In genomic region chr4:149166215-149166946, GRCm38 (mm10) we compare ENCODE assay signal across 8 mouse cellular contexts. TPM values are rescaled to one million over a fixed set of nuclear protein-coding genes. Genes with fewer than 3 reads are reported as not detected.
DNase-seq lines count a peak whose midpoint lies in the region; ATAC-seq and TF ChIP-seq lines count a peak whose summit lies in the region.

Gene Pgd (minus strand): TSS chr4:149166771.

- peaks cover 38% of the 10 kb centered on the region for H3K36me3 ChIP-seq in heart, embryonic 10.5 days
- H3K36me3 ChIP-seq in kidney, embryonic 15.5 days = peaks cover 35% of the 10 kb centered on the region

- H3K4me3 ChIP-seq in bone marrow macrophage, adult 2 months (ENCODE audit: insufficient read depth, low read length) = peak within 1 kb of the TSS; percentile 96
- H3K4me3 ChIP-seq in embryonic fibroblast, embryonic 13.5 days (ENCODE audit: insufficient read depth, low read length) = peak within 1 kb of the TSS; percentile 98
- H3K4me3 ChIP-seq in heart, embryonic 10.5 days = peak within 1 kb of the TSS; percentile 98
- peak within 1 kb of the TSS; percentile 59 for H3K4me3 ChIP-seq in kidney, embryonic 15.5 days (replicated peaks)

- H3K27me3 ChIP-seq in heart, embryonic 10.5 days (ENCODE audit: insufficient read depth, poor library complexity, severe bottlenecking) = no peaks in the 10 kb centered on the region
- no peaks in the 10 kb centered on the region for H3K27me3 ChIP-seq in kidney, embryonic 15.5 days

- peaks cover 48% of the 10 kb centered on the region for H3K4me1 ChIP-seq in bone marrow macrophage, adult 2 months (ENCODE audit: control insufficient read depth, insufficient read depth, low read length)
- no peaks in the 10 kb centered on the region; the same call in 1 of the 2 replicates for H3K4me1 ChIP-seq in embryonic fibroblast, embryonic 13.5 days (ENCODE audit: control insufficient read depth, insufficient read depth, low read length)
- peaks cover 21% of the 10 kb centered on the region for H3K4me1 ChIP-seq in heart, embryonic 10.5 days
- H3K4me1 ChIP-seq in kidney, embryonic 15.5 days = peaks cover 15% of the 10 kb centered on the region

- peak within 1 kb of the TSS; percentile 96 for H3K4me2 ChIP-seq in kidney, embryonic 15.5 days

- DNase-seq in A20 (ENCODE audit: low read depth, low spot score) (peak; percentile 98), liver (peak; percentile 97)
- DNase-seq in heart, embryonic 10.5 days (ENCODE audit: low spot score) = peak; percentile 99
- peak; percentile 96 to 97 for DNase-seq in spleen, postnatal 4 days (ENCODE audit: low spot score in 2 of 2)

- H3K9ac ChIP-seq in kidney, embryonic 15.5 days = peak within 1 kb of the TSS; percentile 67

- no peak for TF ChIP-seq POLR2A in bone marrow macrophage, adult 2 months (IDR thresholded peaks at IDR 0.05; ENCODE audit: borderline replicate concordance, low read depth, low read length)
- peak; percentile 95 for TF ChIP-seq POLR2A in embryonic fibroblast, embryonic 13.5 days (IDR thresholded peaks at IDR 0.05; ENCODE audit: low read depth, low read length)

- peak; percentile 100 for ATAC-seq in kidney, embryonic 15.5 days (replicated peaks; ENCODE audit: low FRiP score)
- peak; percentile 95 for ATAC-seq in monocyte, adult 5-6 weeks (replicated peaks; ENCODE audit: insufficient number of reproducible peaks, low FRiP score, low TSS enrichment, poor library complexity, severe bottlenecking)

- H3K27ac ChIP-seq in bone marrow macrophage, adult 2 months (ENCODE audit: insufficient read depth, low read depth, low read length) = peak within 1 kb of the TSS; percentile 90
- H3K27ac ChIP-seq in embryonic fibroblast, embryonic 13.5 days (ENCODE audit: insufficient read depth, low read length) = peak within 1 kb of the TSS; percentile 76
- H3K27ac ChIP-seq in heart, embryonic 10.5 days = peak within 1 kb of the TSS; percentile 95
- H3K27ac ChIP-seq in kidney, embryonic 15.5 days = peak within 1 kb of the TSS; percentile 88

- no peaks in the 10 kb centered on the region for H3K9me3 ChIP-seq in heart, embryonic 10.5 days
- H3K9me3 ChIP-seq in kidney, embryonic 15.5 days (replicated peaks) = no peaks in the 10 kb centered on the region

- no peak for TF ChIP-seq CTCF in bone marrow macrophage, adult 2 months (IDR thresholded peaks at IDR 0.05; ENCODE audit: low read depth, low read length)
- no peak for TF ChIP-seq CTCF in embryonic fibroblast, embryonic 13.5 days (IDR thresholded peaks at IDR 0.05; ENCODE audit: borderline replicate concordance, insufficient read depth, low read length)

- WGBS in heart, embryonic 10.5 days = 0% methylated on average over 59 of the region's 59 CpGs
- under 1% methylated on average over 59 of the region's 59 CpGs for WGBS in kidney, embryonic 15.5 days

RNA-seq across cellular contexts. Expression of gene Pgd, which starts in this region (rescaled TPM):
- polyA plus RNA-seq in bone marrow macrophage, adult 2 months (2012; ENCODE audit: insufficient read depth, insufficient read length, missing spikeins) = 365 and 378 TPM in 2 replicates
- polyA plus RNA-seq in embryonic fibroblast, embryonic 13.5 days (2011; ENCODE audit: insufficient read length, low read depth, missing spikeins) = 112 and 179 TPM in 2 replicates
- 116 and 133 TPM in 2 replicates for polyA plus RNA-seq in heart, embryonic 10.5 days (2016; fragmentation: Nextera tagmentation; extraction: Ambion mirVana)
- polyA plus RNA-seq in kidney, embryonic 15.5 days (2015; fragmentation: Nextera tagmentation; extraction: Ambion mirVana) = 124 and 129 TPM in 2 replicates
- total RNA-seq in monocyte, adult 5-6 weeks (2017) = 68.2 to 81.0 TPM (median 69.9 TPM) in 3 replicates

Comparison
In these comparisons a context has a peak if more than half of its experiments do, and no peak if none do; other contexts are left out.
1. Peak in every context shown above with its lines: DNase-seq, ATAC-seq, H3K4me3 ChIP-seq and H3K27ac ChIP-seq.